Mouse (Mus musculus) T-helper 1 cell (primary cell): Measurements from ENCODE around the gene Actr5.

Source experiments
- in situ Hi-C: fragments of 300-600 bp; cut with MboI, MseI; formaldehyde crosslinking; loops from one replicate; pipeline ENCODE4 v1.15.1; 2025; ENCODE audit warnings: high pct_unique_total_duplicates

Gene Actr5

DNA sequence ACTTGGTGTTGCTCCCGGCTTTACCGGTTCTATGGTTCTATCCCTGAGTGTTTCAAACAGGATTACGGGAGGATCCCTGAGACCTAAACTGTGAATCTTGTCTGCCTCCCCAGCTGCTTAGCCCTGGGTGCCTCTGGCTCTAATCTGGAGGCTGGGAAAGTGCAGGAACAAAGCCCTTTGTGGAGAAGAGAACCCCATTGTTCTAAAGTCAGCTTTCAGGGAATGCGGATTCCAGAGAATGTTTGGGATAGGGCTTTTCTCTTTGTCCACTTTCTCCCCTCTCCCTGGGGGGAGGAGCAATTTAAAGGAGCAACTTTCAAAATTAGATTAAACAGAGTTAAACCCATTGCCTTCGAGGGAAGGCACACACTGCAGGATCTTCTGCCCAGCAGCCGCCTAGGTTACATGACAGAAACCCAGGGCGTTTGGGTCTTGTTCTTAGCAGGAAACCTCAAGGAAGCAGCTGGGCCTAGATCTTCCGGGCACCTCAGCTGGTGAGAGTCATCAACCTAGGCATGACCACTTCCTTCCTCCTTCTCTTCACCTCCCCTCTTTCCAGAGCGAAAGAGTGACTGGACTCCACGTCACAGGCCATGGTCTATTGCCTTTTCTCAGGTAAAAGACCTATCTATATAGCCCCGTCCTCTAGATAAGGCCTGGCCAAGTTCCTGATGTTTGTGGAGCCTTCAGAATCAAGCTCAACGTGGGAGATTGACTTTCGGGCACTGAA is 41.5 kb downstream of the Actr5 start:
- in situ Hi-C loops, result no loop called here

DNA sequence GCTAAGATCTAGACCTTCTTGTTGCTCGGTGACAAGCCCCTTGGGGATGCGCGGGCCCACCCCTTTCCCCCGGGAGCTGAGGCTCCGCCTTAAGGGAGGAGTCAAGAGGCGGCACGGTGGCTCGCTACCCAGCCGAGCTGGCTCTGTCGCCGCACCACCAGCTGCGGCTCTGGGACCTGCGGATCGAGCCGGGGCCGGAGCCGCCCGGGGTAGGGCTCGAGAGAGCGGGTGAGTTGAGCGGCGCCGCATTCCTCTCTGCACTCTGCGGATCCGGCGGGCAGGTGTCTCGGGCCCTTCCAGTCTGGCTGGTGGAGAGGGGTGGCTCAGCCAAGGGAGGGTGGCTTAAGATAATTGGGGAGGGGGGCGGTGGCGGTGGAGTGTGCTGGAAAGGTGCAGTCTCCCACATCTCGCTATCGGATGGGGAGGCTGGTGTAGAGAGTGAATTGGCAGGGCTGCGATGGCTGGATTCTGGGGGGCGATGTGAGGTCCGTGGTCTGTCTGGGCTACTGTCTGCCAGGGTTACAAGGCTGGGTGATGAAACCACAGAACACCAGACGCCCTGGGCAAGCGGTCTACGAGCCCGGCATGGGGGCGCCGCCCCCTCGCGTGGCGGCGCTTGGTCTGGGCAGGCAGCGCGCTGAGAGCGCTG is 42.5 kb downstream of the Actr5 start:
- in situ Hi-C loops, result no loop called here

DNA sequence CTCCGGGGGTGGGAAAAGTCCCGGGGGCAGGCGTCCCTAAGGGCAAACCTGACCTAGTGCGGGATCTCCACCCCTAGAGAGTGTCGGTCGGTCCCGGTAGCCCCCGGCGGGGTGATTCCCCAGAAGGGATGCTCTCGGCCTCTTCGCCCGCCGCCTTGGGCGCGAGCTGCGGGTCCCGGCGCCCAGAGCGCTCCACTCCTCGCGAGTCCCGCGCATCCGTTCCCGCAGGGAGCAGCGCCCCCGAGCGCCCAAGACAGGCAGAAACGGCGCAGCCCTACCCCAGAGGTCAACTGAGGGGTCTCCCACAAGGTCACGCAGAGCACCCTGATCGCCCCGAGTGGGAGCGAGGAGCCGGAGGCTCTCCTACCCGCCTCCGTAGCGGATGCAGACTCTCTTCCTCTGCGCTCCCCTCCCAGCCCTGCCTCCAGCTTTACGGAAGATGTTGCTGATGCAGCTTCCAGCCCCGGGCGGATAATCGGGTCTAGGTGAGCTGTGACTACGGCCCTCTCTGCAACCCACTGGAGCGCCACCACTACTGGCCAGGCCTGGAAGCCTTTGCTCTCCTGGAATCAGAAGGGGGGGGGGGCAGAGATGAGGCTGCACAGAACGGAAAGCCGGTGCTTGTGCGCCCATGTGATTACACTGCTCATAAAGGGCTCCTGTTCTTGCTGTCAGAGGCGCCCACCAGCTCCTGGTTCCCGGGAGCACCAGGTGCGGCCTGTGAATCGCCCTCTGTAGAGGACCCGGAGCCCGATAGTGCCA is 43.2 kb downstream of the Actr5 start:
- in situ Hi-C loops, result no loop called here

DNA sequence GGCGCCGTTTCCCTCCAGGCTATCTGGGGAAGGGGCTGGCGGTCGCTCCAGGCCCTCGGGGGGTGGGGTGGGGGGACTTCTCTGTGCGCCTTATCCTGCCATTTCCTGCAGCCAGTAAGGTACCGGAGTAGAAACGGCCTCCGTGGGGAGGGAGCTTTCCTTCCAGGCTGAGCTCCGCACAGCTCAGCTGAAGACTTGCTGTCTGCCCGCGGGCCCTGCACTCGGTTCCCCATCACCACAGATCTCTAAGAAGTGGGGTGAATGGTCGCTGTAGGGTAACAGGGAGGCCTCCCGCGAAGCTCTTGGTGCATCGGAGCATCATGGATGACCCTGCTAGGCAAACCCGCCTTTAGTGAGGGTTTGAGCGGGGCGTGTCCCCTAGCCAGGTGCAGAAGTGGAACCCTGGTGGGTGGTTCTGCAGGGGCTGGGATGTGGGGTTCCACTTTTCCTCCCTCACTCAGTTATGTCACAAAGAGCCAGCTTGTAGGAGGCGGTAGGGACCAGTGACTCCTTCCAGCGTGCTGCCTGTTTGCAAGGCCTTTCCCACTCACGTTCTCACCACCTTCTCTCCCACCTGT is 43.8 kb downstream of the Actr5 start:
- in situ Hi-C loops, result no loop called here

DNA sequence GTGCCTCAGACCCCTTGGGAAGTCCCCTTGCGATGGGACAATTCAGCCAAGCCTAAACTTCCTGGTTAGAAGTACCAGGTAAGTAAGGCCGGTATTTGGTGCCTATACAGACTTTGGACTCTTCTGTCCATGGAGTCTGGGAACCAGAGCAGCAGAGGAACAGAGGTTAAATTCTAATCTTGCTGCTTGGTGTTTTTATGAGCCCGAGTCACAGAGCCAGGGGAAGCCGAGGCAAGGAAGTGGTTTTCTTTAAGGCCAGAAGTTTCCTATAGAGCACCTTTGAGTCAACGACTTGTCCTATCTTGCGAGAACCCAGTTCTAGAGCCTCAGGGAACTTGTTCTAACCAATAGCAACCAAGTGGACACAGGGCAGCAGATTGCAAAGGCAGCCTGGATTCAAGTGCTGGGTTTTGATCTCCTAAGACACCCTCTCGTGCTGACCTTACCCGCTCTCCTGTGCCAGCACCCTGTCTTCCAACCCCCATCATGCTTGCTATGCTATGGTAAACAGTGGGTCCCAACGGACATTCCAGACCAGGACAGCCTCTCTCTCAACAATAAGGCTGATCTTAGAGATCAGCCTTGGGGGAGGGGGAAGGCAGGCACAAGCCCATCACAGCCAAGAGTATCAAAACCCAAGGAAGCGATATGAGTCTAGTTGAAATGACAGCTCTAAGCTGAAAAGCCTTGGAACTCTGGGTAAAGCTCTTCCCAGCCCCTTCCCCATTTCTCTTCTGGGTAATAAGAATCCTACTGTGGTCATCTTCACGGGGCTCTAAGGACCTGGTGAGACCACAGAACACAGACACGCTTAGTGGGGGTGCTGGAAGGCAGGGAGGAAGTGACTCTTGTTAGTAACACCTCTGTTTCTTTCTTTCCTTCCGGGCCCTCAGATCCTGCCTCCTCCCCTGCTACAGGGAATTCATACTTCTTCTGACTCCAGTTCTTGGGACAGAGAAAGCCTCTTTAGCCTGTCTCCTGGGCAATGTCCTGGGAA is 44.8 kb downstream of the Actr5 start:
- in situ Hi-C loops, result loop anchor here (5.0 kb wide), 1 partner anchor 78 kb away; no protein-coding TSS in a partner anchor

DNA sequence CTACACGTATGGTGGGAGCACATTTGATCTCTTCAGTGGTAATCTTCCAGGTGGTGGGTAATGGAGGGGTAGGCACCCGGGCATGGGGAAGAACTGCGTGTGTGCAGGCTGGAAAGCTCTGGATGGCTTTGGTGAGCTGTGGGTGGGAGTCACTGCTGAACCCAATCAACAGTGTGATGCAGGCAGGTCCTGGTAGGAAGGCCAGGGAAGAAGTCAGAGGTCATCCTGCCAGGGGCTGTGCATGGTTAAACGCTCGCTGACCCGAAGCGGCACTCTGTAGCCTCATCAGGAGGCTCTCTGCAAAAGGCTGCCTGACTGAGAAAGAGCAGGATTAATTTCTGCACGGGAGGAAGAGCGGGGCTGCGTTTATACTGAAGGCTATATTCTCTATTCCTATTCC is 45.9 kb downstream of the Actr5 start:
- in situ Hi-C loops, result loop anchor here (5.0 kb wide), 1 partner anchor 77 kb away; no protein-coding TSS in a partner anchor

DNA sequence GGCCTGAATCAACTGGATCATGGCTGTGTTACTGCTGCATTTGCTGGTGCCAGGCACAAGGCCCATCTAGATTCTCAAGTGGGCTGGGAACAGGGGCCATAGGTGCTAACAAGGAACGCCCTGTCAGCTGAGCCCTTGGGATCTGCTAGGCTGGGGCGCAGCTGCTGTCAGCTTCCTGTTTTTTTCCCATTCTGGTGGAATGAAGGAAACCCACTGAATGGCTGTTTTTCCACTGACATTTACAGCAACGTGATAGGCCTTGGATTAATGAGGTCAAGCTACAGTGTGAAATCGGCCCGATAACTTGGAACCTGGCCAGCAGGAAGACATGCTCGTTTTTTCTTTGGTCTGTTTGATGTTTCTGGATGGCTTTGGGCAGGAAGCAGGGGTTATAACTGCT is 48.1 kb downstream of the Actr5 start:
- in situ Hi-C loops, result loop anchor here (5.0 kb wide), 1 partner anchor 74 kb away; no protein-coding TSS in a partner anchor

DNA sequence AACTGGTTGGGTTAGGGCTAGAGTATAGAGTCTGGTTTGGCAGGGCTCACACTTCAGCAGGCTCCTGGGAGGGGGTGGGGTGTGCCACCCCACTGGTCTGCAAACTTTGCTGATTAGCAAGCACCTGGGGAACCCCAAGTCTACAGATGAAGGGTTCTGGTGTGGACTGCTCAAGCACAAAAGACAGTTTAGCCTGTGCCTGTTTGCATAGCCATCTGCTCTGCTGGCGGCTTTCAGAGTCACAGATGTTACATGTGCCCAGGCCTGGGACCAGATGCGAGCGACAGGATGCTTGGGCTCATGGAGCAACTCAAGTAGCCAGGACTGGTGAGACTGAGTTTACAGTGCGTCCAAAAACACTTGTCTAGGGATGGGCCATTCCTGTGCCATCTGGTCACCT is 48.8 kb downstream of the Actr5 start:
- in situ Hi-C loops, result loop anchor here (5.0 kb wide), 1 partner anchor 74 kb away; no protein-coding TSS in a partner anchor

DNA sequence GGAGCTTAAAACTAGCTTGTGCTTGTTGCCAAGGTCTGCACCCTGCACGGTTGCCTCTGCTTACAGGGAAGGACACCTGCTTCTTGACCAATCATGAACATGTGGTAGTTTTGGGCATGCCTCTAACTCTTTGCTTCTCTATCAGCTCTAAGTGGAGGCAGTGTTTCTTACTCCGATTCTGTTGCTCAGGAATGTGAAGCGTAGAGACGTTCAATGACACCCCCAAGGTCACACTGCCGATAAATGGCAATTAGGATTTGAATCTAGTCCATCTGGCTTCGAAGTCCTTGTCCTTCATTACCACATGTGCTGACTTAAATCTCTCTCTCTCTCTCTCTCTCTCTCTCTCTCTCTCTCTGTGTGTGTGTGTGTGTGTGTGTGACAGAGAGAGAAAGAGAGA is 49.4 kb downstream of the Actr5 start:
- in situ Hi-C loops, result loop anchor here (5.0 kb wide), 1 partner anchor 73 kb away; no protein-coding TSS in a partner anchor

DNA sequence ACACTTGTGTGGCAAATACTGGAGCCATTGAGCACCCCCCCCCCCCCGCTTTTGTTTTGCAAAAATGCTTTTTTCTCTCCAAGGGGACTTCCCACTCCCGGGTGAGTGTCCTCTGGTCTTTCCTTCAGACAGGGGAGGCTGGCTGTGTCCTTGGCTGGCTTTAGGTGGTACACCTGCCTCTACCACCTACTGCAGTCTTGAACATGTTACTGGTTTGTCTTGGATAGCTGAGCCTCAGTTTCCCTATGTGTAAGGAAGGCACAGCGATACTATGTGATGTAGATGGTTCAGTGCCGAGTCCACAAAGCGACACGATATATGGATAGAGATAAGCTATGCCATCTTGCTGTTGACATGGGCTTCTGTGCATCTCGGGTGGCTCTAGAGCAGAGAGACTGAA is 50.1 kb downstream of the Actr5 start:
- in situ Hi-C loops, result loop anchor here (5.0 kb wide), 1 partner anchor 73 kb away; no protein-coding TSS in a partner anchor

DNA sequence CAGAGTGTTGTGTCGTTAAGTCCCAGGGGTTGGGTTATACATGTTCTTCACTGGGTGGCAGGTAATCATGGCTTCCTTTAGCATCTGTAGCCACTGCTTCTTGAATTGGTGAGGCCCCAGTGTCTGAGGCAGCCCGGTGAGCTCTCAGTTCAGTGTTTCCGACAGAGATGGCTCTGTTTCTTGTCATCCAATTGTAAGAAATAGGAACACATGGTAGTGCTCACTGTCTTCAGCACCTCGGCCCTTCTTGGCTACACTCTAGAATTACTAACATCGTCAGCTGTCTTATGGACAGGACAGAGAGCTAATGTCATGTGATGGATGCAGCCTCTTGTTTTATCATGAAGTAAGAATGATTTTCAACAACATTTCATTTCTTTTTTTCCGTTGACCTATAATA is 50.5 kb downstream of the Actr5 start:
- in situ Hi-C loops, result no loop called here

DNA sequence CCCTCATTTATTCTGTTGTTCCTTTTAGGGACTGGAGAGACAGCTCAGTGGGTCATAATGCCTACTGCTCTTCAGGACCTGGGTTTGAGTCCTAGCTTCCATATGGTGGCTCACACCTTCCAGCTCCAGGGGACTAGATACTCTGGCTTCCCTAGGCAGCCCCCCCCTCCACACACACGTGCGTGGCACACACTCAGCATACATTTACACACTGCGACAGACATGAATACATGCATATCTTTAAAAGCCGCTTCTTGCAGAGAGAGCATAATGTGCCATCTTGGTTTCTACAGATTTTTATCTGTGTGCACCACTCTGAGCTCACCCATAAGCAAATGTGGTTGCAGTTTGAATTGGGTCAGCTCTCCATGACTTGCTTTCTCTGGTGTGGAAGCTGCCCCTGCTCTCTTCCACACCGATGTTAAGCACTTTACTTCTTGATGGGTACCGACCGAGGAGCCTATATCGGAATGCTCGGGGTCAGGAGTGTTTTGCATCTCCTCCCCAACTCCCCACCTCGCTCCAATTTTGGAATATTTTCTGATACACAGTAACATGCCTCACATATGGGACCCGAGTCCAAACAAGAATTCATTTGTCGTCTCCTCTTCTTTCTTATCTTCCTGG is 51.3 kb downstream of the Actr5 start:
- in situ Hi-C loops, result no loop called here

DNA sequence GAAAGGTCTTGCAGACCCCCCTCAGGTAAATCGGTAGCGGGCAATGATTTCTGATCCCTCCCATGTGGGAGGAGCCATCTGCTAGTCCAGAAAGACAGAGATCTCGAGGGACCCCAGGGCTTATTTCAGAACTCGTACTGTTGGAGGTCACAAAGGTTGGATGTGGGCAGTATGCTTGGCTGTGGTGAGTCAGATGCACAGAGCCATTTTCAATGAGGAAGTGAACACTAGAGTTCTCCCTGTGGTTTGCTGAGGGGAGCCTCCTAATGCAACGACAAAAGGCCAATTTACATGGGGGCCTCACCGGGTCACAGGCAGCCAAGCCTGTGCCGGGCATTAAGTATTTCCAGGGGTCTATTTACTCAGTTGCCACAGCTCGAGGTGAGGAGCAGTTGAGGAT is 53.3 kb downstream of the Actr5 start:
- in situ Hi-C loops, result no loop called here

DNA sequence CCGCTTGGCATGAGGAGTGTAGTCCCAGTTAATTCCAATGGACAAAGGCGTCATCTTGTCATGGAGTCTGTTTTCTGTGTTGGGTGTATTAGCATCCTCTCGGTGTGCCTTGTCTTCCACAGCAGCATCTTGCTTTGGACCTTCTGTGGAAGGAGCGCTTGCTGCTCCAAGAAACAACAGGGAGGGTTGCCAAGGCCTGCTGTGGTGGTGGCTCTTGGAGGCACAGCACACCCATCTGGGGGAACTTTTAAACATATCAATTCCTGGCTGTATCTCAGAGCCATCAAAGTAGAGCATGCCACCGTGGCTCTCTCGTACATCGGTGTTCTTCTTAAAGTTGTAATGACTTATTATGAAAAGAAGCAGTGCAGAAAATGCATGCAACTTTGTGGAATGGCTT is 54.4 kb downstream of the Actr5 start:
- in situ Hi-C loops, result no loop called here

DNA sequence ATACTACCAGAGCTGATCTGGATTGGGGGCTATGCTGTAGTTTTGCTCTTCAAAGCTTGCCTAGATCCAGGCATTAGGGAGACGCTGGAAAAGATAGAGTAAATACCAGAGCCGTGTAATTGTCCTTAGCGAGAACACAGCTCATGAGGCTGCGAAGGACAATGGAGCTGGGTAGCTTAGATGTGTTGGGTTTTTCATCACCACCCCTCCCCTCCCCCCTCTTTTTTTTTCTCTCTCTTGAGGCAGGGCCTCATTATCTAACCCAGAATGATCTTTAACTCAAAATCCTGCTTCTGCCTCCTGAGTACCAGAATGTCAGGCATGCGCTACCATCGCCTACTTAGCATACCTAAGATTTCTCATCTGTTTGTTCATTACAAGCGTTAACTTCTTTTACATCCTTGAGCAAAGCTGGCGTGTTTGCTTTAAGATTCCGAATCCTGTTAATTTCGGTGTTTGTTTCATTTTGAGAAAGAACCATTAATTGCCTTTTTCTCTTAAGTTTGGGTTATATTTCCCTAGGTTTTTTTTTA is 55.7 kb downstream of the Actr5 start:
- in situ Hi-C loops, result no loop called here

DNA sequence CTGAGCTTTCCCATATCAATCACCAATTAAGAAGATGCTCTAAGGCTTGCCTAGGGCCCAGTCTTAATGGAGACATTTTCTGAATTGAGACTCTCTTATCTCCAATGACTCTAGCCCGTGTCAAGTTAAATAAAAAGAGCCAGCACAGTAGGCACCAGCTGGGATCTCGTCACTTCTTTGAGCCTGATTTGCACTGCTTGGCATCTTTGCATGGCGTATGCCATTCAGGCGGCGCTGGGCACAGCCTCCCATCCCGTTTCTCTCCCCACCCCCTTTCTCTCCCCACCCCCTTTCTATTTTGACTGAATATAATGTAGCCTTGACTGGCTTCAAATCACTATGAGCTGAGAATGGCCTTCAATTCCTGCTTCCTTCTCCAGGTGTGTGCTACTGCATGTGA is 57.0 kb downstream of the Actr5 start:
- in situ Hi-C loops, result no loop called here

DNA sequence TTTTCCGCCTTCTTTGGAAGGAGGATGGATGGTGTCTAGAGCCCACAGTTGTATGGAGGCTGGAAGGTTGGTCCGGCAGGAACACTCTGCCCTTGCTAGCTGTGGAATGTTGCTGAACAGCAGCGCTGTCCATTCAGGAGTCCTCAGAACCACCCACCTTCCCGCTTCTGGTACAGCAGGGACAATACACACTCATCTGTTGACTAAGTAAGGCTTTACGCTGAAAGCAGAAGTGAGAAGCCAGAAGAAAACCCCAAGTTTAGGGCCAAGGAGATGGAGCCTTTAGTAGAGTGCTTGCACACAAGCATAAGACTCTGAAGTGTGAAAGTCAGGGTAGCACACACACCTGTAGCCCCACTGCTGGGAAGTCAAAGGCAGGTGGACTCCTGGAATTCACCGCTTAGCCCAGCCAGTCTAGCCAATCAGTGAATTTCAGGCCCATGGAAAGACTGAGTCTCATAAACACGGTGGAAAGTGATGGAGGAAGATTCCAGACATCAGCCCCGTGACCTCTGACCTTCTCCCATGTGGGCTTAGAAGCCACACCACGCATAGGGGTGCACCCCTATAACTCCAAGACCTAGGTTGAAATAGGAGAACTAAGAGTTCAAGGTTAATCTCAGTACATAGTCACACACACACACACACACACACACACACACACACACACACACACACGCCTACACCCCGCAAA is 57.8 kb downstream of the Actr5 start:
- in situ Hi-C loops, result no loop called here

DNA sequence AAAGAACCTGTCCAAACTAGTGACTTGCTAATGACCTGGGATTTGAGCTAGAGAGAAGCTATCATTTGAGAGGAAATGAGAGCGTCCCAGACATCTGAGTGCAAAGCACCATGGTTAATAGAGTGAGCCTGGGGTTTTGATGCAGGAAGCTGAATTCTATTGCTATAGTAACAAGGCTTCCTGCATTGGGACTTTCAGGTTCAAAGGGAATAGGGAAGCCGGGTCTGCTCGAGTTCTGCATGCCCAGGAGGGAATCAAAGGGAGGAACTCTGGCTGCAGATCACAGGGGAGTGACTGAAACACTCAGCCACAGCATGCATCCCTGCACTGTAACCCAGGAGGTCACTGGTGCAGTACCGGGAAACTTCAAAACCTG is 58.3 kb downstream of the Actr5 start:
- in situ Hi-C loops, result no loop called here

DNA sequence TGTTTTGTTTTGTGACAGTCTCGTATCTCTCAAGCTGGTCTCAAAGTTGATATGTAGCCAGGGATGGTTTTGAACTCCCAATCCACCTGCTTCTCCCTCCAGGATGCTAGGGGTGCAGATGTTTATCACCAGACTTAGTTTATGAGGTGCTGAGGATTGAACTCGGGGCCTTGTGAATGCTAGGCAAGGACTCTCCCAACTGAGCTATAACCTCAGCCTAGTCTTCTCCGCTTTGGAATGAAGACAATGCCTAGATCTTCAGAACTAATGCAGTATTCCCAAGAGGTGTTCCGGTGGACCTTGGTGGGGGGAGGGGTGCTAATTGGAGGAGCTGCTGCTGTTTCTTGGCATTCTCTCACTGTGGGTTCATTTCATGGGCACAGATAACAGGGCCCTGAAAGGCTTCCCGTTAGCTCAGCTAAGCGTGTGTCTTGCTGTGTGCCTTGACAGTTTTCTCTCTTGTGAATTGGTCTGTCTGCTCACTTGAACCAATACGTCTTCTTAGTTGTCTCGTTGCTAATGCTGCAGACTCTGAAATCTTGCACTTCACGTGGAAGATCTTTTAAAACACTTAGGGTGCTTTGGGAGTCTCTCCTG is 59.7 kb downstream of the Actr5 start:
- in situ Hi-C loops, result no loop called here
